Mouse (Mus musculus) megakaryocyte, embryonic 14.5 days (primary cell): ENCODE measurements around the gene Adcy9. TPM values are rescaled to one million over a fixed set of nuclear protein-coding genes. Genes with fewer than 3 reads are reported as not detected.

ENCODE experiments used
- H3K27me3 ChIP-seq: replicated peaks from 2 replicates; pipeline ENCODE3; 2012; ENCODE audit warnings: inconsistent platforms
- H3K36me3 ChIP-seq: replicated peaks from 2 replicates; pipeline ENCODE3; 2012; ENCODE audit warnings: low read length, inconsistent platforms, mixed read lengths
- H3K4me1 ChIP-seq: 2 replicates; pipeline ENCODE4 v1.6.1; 2012; ENCODE audit warnings: inconsistent platforms
- H3K4me3 ChIP-seq: replicated peaks from 2 replicates; pipeline ENCODE3; 2012; ENCODE audit warnings: moderate library complexity, mild to moderate bottlenecking, inconsistent platforms
- H3K9me3 ChIP-seq: 2 replicates; pipeline ENCODE4 v1.6.1; 2012; ENCODE audit warnings: inconsistent platforms
- FLI1 ChIP-seq: IDR thresholded peaks from 2 replicates; pipeline ENCODE4 v1.6.1; 2012; ENCODE audit warnings: low read length, inconsistent platforms, mixed read lengths
- GATA1 ChIP-seq: IDR thresholded peaks from 3 replicates; pipeline ENCODE4 v1.6.1; 2012; ENCODE audit warnings: mixed read lengths, low read length, inconsistent platforms, borderline replicate concordance
- polyA plus RNA-seq: library from polyadenylated mRNA; stranded (reverse); fragments of >175 nt; gene quantifications from 2 replicates; pipeline ENCODE4 v1.2.3, GENCODE M21; 2012; ENCODE audit warnings: low replicate concordance; ENCODE audit not compliant: insufficient read depth

Gene Adcy9
- polyA plus RNA-seq: 1.9 and 3.5 TPM in 2 replicates

- Histone ChIP-seq H3K27me3 (no peaks in the 10 kb centered on the region), H3K36me3 (peaks cover 22% of the 10 kb centered on the region)
- TF ChIP-seq GATA1: no peak
These were observed at the start of gene Adcy9 for GRCm38 (mm10) chr16:4420298-4421054. TSS of gene Adcy9 (minus strand) at chr16:4420498.

DNA sequence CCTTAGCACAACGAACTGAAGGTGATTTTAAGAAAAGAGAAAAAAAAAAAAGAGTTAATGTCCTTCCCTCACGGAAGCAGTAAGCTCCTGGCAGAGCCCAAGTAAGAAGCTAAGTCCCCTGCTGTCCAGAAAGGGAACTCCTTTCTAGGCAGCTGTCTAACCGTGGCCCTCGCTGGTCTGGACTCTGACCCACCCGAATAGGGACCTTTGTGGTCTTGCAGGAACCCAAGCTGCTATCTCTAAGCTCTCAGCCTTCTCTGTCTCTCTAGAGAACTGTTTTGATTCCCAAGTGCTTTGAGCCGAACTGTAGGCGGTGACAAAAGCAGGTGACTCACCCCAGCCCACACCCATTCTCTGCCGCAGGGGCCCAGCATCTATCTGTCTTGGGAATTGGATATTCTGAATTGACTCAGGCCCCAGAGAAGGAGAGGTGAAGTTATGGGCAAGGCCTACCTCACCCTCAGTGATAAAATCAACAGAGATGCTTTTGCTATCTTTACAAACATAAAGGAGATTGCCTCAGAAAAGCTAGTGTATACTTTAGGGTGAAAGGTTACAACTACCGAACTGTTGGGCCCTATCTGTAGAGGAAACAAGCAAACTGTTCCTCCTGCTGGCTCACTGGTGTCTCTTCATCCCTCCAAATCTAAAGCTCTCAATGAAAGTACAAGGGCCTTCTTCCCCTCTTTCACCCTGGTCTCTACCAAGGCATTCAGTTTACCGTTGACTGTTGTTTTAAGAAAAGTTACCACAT is 49.5 kb upstream of the Adcy9 start:
- H3K4me3 ChIP-seq: no peak overlapping the region
- peaks cover 2% of the 10 kb centered on the region for H3K27me3 ChIP-seq
- H3K4me1 ChIP-seq: peaks cover 55% of the 10 kb centered on the region
- H3K9me3 ChIP-seq: no peaks in the 10 kb centered on the region
- no peaks in the 10 kb centered on the region for H3K36me3 ChIP-seq
- TF ChIP-seq GATA1 (no peak), FLI1 (no peak)

More at GRCm38 (mm10) chr16:4420298-4421054, at the start of gene Adcy9:
- H3K9me3 ChIP-seq: no peaks in the 10 kb centered on the region
- H3K4me3 ChIP-seq: peak within 1 kb of the TSS; percentile 97
- H3K4me1 ChIP-seq: peaks cover 84% of the 10 kb centered on the region

DNA sequence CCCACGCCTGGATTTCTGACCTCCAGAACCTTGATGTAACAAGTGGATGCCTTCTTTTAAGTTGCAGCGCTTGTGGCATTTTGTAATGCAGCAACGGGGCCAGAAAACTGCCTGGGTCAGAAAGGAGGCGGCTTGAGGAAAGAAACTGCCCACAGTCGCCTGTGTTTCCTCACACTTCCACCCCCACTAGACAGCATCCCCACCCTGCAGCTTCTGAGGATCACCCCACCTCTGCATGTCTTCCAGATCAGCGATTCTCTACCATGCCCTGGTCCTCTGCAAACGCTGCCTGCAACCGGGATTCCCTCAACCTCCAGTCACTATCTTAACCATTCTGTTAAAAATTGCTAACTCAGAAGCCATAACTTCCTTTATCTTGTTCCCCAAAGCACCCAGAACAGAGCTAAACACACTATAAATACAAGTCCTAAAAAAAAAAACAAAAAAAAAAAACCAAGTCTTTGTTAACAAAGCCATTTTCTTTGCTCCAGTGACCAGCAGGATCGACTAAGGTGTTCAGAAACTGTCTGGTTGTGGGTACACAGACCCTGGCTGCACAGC is 44.3 kb upstream of the Adcy9 start:
- Histone ChIP-seq H3K4me1 (peaks cover 50% of the 10 kb centered on the region), H3K27me3 (peaks cover 31% of the 10 kb centered on the region), H3K36me3 (no peaks in the 10 kb centered on the region), H3K9me3 (no peaks in the 10 kb centered on the region), H3K4me3 (peak overlapping the region; percentile 76)
- no peak for TF ChIP-seq FLI1
- no peak for TF ChIP-seq GATA1

GRCm38 (mm10) chr16:4457927-4458326 is 37.6 kb upstream of the Adcy9 start:
- Histone ChIP-seq H3K4me1 (peaks cover 36% of the 10 kb centered on the region), H3K36me3 (no peaks in the 10 kb centered on the region), H3K27me3 (peaks cover 74% of the 10 kb centered on the region), H3K4me3 (no peak overlapping the region), H3K9me3 (no peaks in the 10 kb centered on the region)
- no peak for TF ChIP-seq GATA1
- no peak for TF ChIP-seq FLI1

DNA sequence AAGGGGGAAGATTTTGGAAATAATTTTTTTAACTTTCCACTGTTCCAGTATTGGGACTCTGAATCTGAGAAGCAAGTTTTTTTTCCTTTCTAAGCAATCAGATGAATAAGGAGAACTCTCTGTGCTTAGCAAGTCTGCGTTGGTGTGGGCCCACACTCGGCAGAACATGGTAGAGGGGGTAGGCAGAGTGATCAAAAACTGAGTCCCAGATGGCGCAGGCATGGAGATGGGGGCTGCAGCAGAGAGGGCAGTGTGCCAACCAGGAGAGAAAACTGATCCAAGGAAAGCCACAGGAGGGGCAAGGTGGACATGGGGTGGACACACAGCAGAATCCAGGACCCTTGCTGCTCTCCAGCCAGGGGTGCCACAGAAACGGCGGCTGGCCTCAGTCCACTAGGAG is 36.1 kb upstream of the Adcy9 start:
- Histone ChIP-seq H3K4me1 (peaks cover 29% of the 10 kb centered on the region), H3K4me3 (no peak overlapping the region), H3K36me3 (no peaks in the 10 kb centered on the region), H3K9me3 (no peaks in the 10 kb centered on the region), H3K27me3 (peaks cover 70% of the 10 kb centered on the region)
- TF ChIP-seq FLI1: no peak
- no peak for TF ChIP-seq GATA1

DNA sequence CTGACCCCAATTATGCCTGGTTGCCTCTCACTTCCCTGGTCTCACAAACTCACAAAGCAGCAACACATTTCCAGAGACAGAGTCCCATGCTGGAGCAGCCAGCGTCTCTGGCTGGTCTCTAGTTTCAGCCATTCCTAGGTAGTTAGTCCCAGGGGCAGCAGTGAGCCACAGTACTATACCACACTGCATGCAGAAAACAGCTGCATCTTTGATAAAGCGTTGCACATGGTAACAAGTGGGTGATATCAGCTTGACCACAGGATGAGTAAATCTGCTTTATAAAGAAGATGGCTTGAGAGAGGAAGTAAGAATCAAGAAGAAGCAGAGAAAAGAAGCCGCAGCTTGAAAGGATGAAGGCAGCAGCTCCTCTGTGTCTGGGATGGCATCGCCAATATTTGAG is 35.4 kb upstream of the Adcy9 start:
- peaks cover 28% of the 10 kb centered on the region for H3K4me1 ChIP-seq
- H3K9me3 ChIP-seq: no peaks in the 10 kb centered on the region
- no peak overlapping the region for H3K4me3 ChIP-seq
- TF ChIP-seq GATA1 (no peak), FLI1 (no peak)
- H3K27me3 ChIP-seq: peaks cover 66% of the 10 kb centered on the region
- H3K36me3 ChIP-seq: no peaks in the 10 kb centered on the region

DNA sequence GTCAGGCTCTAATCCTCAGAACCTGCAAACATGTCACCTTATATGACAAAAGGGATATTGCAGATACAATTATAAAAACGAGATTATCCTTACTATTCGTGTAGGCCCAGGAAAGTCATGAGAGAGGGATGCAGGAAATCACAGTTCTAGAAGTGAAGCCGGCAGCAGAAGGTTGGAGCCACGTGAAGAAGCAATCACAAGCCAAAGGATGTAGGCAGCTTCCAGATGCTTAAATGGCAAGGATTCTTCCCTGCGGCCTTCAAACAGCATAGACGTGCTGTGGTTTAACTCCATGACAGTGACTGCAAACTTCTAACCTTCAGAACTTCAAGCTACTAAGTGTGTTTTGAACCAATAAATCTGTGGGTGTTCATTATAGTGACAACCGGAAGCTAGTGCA is 34.3 kb upstream of the Adcy9 start:
- H3K9me3 ChIP-seq: no peaks in the 10 kb centered on the region

GRCm38 (mm10) chr16:4449418-4449817 is 29.1 kb upstream of the Adcy9 start:
- no peak for TF ChIP-seq GATA1
- TF ChIP-seq FLI1: no peak
- peaks cover 40% of the 10 kb centered on the region for H3K27me3 ChIP-seq
- H3K4me1 ChIP-seq: peaks cover 16% of the 10 kb centered on the region
- H3K4me3 ChIP-seq: no peak overlapping the region
- H3K36me3 ChIP-seq: no peaks in the 10 kb centered on the region
- H3K9me3 ChIP-seq: no peaks in the 10 kb centered on the region

More for the DNA sequence above, 34.3 kb upstream of the Adcy9 start:
- Histone ChIP-seq H3K36me3 (no peaks in the 10 kb centered on the region), H3K4me3 (no peak overlapping the region), H3K4me1 (peaks cover 25% of the 10 kb centered on the region), H3K27me3 (peaks cover 62% of the 10 kb centered on the region)
- TF ChIP-seq FLI1 (no peak), GATA1 (no peak)

- Histone ChIP-seq H3K27me3 (peaks cover 29% of the 10 kb centered on the region), H3K4me3 (no peak overlapping the region), H3K9me3 (no peaks in the 10 kb centered on the region), H3K36me3 (no peaks in the 10 kb centered on the region), H3K4me1 (peaks cover 16% of the 10 kb centered on the region)
- no peak for TF ChIP-seq FLI1
- no peak for TF ChIP-seq GATA1
These were observed 27.9 kb upstream of the Adcy9 start for GRCm38 (mm10) chr16:4448235-4448634.

DNA sequence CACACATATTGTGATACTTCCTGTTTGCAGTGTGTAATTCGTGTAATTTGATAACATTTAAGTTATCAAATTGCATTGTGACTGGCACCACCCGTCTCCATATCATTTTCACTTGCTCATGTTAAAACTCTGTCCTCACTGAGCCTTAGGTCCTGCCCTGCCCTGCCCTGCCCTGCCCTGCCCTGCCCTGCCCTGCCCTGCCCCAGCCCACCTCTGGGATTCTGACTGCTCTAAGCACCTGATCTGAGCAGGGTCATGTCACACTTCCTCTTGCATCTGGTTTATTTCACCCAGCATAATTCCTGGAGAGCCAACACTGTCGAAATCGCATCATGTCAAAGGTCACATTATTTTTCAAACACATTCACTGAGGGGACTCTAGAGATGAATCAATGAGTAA is 26.1 kb upstream of the Adcy9 start:
- H3K27me3 ChIP-seq: peaks cover 22% of the 10 kb centered on the region
- no peak for TF ChIP-seq GATA1
- TF ChIP-seq FLI1: no peak
- H3K4me1 ChIP-seq: peaks cover 11% of the 10 kb centered on the region
- no peak overlapping the region for H3K4me3 ChIP-seq
- no peaks in the 10 kb centered on the region for H3K9me3 ChIP-seq
- H3K36me3 ChIP-seq: no peaks in the 10 kb centered on the region
